Mouse (Mus musculus): ENCODE results near the gene Gpr156.

- TF ChIP-seq CTCF (IDR thresholded peaks at IDR 0.05; ENCODE audit: low read depth, low read length) (no peak), GATA1 (IDR thresholded peaks at IDR 0.05; ENCODE audit: borderline replicate concordance, low read length) (no peak), TAL1 (conservative IDR thresholded peaks at IDR 0.05; ENCODE audit: low read depth, low read length) (no peak), GATA2 (IDR thresholded peaks at IDR 0.05; ENCODE audit: borderline replicate concordance, low read depth, low read length) (no peak), POLR2AphosphoS5 (IDR thresholded peaks at IDR 0.05; ENCODE audit: insufficient replicate concordance, low read depth, low read length) (no peak)
These were observed 81.5 kb downstream of the Gpr156 start for GRCm38 (mm10) chr16:37997771-37998170.
